1 mouse cellular context compared by ENCODE assay signal in the genomic region with DNA sequence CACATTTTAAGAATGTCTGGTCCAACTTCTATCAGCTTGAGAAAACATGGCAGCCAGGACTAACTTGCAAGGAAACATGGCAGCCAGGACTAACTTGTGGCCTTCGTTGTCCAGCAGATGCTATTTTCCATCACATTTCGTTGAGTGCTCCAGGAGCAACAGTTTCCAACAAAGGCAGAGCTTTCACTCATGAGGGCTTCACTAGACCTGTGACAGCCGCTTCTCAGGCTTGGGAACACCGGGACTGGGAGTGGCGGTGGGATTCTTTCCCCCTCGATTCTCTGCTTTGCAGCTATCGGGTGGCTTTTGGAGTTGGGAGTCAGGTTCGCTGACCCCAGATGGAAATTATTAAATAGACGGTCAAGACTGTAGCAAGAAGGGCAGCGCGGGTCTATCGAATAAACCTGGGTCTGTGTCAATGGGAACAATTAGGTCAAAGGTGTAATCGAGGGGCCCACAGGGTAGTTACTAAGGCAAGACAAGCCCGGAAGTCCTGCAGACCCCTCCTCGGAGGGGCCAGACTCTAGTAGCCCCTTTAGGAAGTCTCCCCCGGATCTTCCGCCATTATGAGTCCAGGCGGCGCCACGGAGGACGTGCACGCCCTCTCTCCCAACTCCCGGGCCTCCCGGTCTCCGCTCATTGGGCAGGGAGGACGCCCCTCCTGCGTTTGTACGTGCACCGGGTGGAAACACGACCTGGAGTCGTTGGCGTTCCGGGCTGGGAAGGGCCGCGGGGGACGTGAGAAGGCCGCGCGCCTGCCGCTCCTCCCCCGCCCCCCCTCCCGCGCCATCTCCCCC.
TF ChIP-seq lines count a peak whose summit lies in the region.

A gene (plus strand): TSS at position 590 of the 797 bp plus-strand sequence.

TF ChIP-seq in CH12.LX, 34 proteins besides CTCF, POLR2A, EP300 and RAD21 (continued from another document):
- TF ChIP-seq BHLHE40 (IDR thresholded peaks at IDR 0.05; ENCODE audit: low read depth, low read length) (peak; percentile 42; the same call in 1 of the 2 replicates), UBTF (IDR thresholded peaks at IDR 0.05; ENCODE audit: low read depth, low read length) (no peak), KAT2A (IDR thresholded peaks at IDR 0.05; ENCODE audit: insufficient replicate concordance, low read length) (peak; percentile 90; the same call in 1 of the 2 replicates), HCFC1 (IDR thresholded peaks at IDR 0.05; ENCODE audit: low read depth, low read length) (peak; percentile 92), E2F4 (IDR thresholded peaks at IDR 0.05; ENCODE audit: insufficient replicate concordance, low read depth, low read length) (peak; percentile 48; the same call in 1 of the 2 replicates), JUND (conservative IDR thresholded peaks at IDR 0.05; ENCODE audit: low read depth, low read length) (no peak), NELFE (IDR thresholded peaks at IDR 0.05; ENCODE audit: low read depth, low read length) (peak; percentile 89), MEF2A (IDR thresholded peaks at IDR 0.05; ENCODE audit: borderline replicate concordance, low read depth, low read length) (peak; percentile 80), MYC (IDR thresholded peaks at IDR 0.05; ENCODE audit: low read depth, low read length) (peak; percentile 46; the same call in 1 of the 2 replicates), ZKSCAN1 (IDR thresholded peaks at IDR 0.05; ENCODE audit: borderline replicate concordance, low read depth, low read length) (no peak), CHD2 (IDR thresholded peaks at IDR 0.05; ENCODE audit: low read length) (peak; percentile 81), NRF1 (IDR thresholded peaks at IDR 0.05; ENCODE audit: low read depth, low read length) (peak; percentile 51), ZMIZ1 (IDR thresholded peaks at IDR 0.05; ENCODE audit: low read depth, low read length) (peak; percentile 79), USF2 (conservative IDR thresholded peaks at IDR 0.05; ENCODE audit: low read depth, low read length) (no peak), CHD1 (IDR thresholded peaks at IDR 0.05; ENCODE audit: low read depth, low read length) (no peak), ZC3H11A (IDR thresholded peaks at IDR 0.05; ENCODE audit: low read depth, low read length) (no peak), ETS1 (conservative IDR thresholded peaks at IDR 0.05; ENCODE audit: low read depth, low read length) (0 out of 2 replicates have a peak, but pooled peaks have one; percentile 22), POLR2AphosphoS2 (IDR thresholded peaks at IDR 0.05; ENCODE audit: low read depth, low read length) (no peak), MAFK (IDR thresholded peaks at IDR 0.05; ENCODE audit: insufficient replicate concordance, low read length) (no peak), RCOR1 (conservative IDR thresholded peaks at IDR 0.05; ENCODE audit: low read depth, low read length) (no peak), JUN (IDR thresholded peaks at IDR 0.05; ENCODE audit: insufficient read depth, low read depth, low read length) (no peak), SMC3 (IDR thresholded peaks at IDR 0.05; ENCODE audit: low read depth, low read length) (no peak), MAZ (IDR thresholded peaks at IDR 0.05; ENCODE audit: low read depth, low read length) (peak; percentile 98), TCF12 (IDR thresholded peaks at IDR 0.05; ENCODE audit: low read depth, low read length) (peak; percentile 93), TBP (conservative IDR thresholded peaks at IDR 0.05; ENCODE audit: low read depth, low read length) (peak; percentile 74), MXI1 (IDR thresholded peaks at IDR 0.05; ENCODE audit: low read depth, low read length) (peak; percentile 86), USF1 (IDR thresholded peaks at IDR 0.05; ENCODE audit: low read depth, low read length) (no peak), SIN3A (IDR thresholded peaks at IDR 0.05; ENCODE audit: low read length) (peak; percentile 76), GABPA (IDR thresholded peaks at IDR 0.05; ENCODE audit: insufficient replicate concordance, low read depth, low read length) (peak; percentile 12; the same call in 1 of the 2 replicates), IRF4 (IDR thresholded peaks at IDR 0.05; ENCODE audit: low read depth, low read length) (peak; percentile 83), ZNF384 (IDR thresholded peaks at IDR 0.05; ENCODE audit: low read depth, low read length) (no peak)
TF ChIP-seq in CH12.LX: peak in this region for 20.
